Mouse (Mus musculus): Measurements from ENCODE around the gene Dnaaf1.

GRCm38 (mm10) chr8:119528762-119529161, 46.3 kb upstream of the Dnaaf1 start:
- TF ChIP-seq POLR2A (IDR thresholded peaks at IDR 0.05; ENCODE audit: borderline replicate concordance, extremely low read depth, low read depth, low read length) (no peak), CTCF (IDR thresholded peaks at IDR 0.05; ENCODE audit: insufficient read depth, low read length) (no peak)

Measured in lung, adult 2 months (tissue).